Mouse (Mus musculus) small intestine, adult 2 months (tissue): ENCODE measurements at regions not wholly inside any gene's neighbourhood (a gene's known extent, or its start where the extent isn't known, plus 50 kb on each side); places are given as distances from the start of the nearest gene placed in this dataset.
A peak's percentile ranks its signal among the peaks of the same experiment; 100 is the strongest.

ENCODE experiments used
- H3K27ac ChIP-seq: fragments of 200-500 bp; 2 replicates; pipeline ENCODE4 v1.5.1; 2012; ENCODE audit warnings: low read depth, low read length, control low read depth, inconsistent platforms; ENCODE audit not compliant: insufficient read depth
- H3K27me3 ChIP-seq: fragments of 200-500 bp; 2 replicates; pipeline ENCODE4 v1.6.1; 2012; ENCODE audit warnings: mild to moderate bottlenecking, moderate library complexity, low read length, inconsistent platforms; ENCODE audit not compliant: control insufficient read depth, insufficient read depth
- H3K36me3 ChIP-seq: fragments of 200-500 bp; 2 replicates; pipeline ENCODE4 v1.6.1; 2012; ENCODE audit warnings: mild to moderate bottlenecking, low read length, control low read depth, inconsistent platforms; ENCODE audit not compliant: control insufficient read depth, insufficient read depth
- H3K4me1 ChIP-seq: fragments of 200-500 bp; 2 replicates; pipeline ENCODE4 v1.6.1; 2012; ENCODE audit warnings: low read length, inconsistent platforms, mixed read lengths; ENCODE audit not compliant: control insufficient read depth, insufficient read depth, insufficient read length
- H3K4me3 ChIP-seq: fragments of 200-500 bp; 2 replicates; pipeline ENCODE4 v1.5.1; 2012; ENCODE audit warnings: low read depth, mild to moderate bottlenecking, control low read depth, inconsistent platforms, low read length, moderate library complexity
- CTCF ChIP-seq: fragments of 200-500 bp; IDR thresholded peaks from 2 replicates; pipeline ENCODE4 v1.5.1; 2012; ENCODE audit warnings: low read depth, mild to moderate bottlenecking, control low read depth, inconsistent platforms, low read length, moderate library complexity, mixed read lengths; ENCODE audit not compliant: insufficient replicate concordance, insufficient read length; ENCODE audit errors: extremely low read depth
- POLR2A ChIP-seq: fragments of 200-500 bp; IDR thresholded peaks from 2 replicates; pipeline ENCODE4 v1.6.1; 2012; ENCODE audit warnings: low read depth, mild to moderate bottlenecking, control low read depth, inconsistent platforms, low read length, moderate library complexity
- WGBS: fragments of 180-500 bp; shearing (Covaris S2); methylation state at CpG from one replicate; pipeline ENCODE4 v1.1.7; 2018; 5-methylcytosine and 5-hydroxymethylcytosine counted together

- H3K36me3 ChIP-seq = no peaks in the 10 kb centered on the region
- no peak for TF ChIP-seq POLR2A
- peak; percentile 62; the same call in 1 of the 2 replicates for TF ChIP-seq CTCF
- H3K27me3 ChIP-seq = no peaks in the 10 kb centered on the region
- no peak overlapping the region for H3K27ac ChIP-seq
- no peak overlapping the region for H3K4me3 ChIP-seq
- H3K4me1 ChIP-seq = peaks cover 7% of the 10 kb centered on the region; the same call in 1 of the 2 replicates
- WGBS = 20% methylated on average over 7 of the region's 7 CpGs
Observed at GRCm38 (mm10) chr5:91198620-91199019, 59.2 kb downstream of the Areg start.

- no peak overlapping the region for H3K4me3 ChIP-seq
- TF ChIP-seq POLR2A = no peak
- WGBS = 20% methylated on average over 5 of the region's 5 CpGs
Observed at GRCm38 (mm10) chr5:91200448-91200847, 61.0 kb downstream of the Areg start.

GRCm38 (mm10) chr5:91204225-91205005 is 65.0 kb downstream of the Areg start:
- H3K27me3 ChIP-seq = no peaks in the 10 kb centered on the region
- H3K4me1 ChIP-seq = peaks cover 16% of the 10 kb centered on the region; the same call in 1 of the 2 replicates
- H3K4me3 ChIP-seq = no peak overlapping the region
- TF ChIP-seq POLR2A (no peak), CTCF (no peak)
- peak overlapping the region; percentile 33 for H3K27ac ChIP-seq
- 47% methylated on average over 13 of the region's 13 CpGs for WGBS
- H3K36me3 ChIP-seq = no peaks in the 10 kb centered on the region

More at GRCm38 (mm10) chr5:91200448-91200847, 61.0 kb downstream of the Areg start:
- no peak overlapping the region for H3K27ac ChIP-seq
- no peaks in the 10 kb centered on the region for H3K36me3 ChIP-seq
- H3K4me1 ChIP-seq = peaks cover 8% of the 10 kb centered on the region; the same call in 1 of the 2 replicates
- no peaks in the 10 kb centered on the region for H3K27me3 ChIP-seq

- Histone ChIP-seq H3K27me3 (no peaks in the 10 kb centered on the region), H3K27ac (no peak overlapping the region), H3K36me3 (no peaks in the 10 kb centered on the region), H3K4me3 (no peak overlapping the region), H3K4me1 (peaks cover 16% of the 10 kb centered on the region; the same call in 1 of the 2 replicates)
- WGBS = 89% methylated on average over 3 of the region's 3 CpGs
- TF ChIP-seq POLR2A (no peak), CTCF (no peak)
Observed at GRCm38 (mm10) chr5:91205350-91205880, 66.0 kb downstream of the Areg start.

- Histone ChIP-seq H3K4me1 (peaks cover 12% of the 10 kb centered on the region; the same call in 1 of the 2 replicates), H3K27me3 (no peaks in the 10 kb centered on the region), H3K4me3 (no peak overlapping the region), H3K27ac (peak overlapping the region; percentile 72), H3K36me3 (no peaks in the 10 kb centered on the region)
- TF ChIP-seq POLR2A (no peak), CTCF (no peak)
- 40% methylated on average over 9 of the region's 9 CpGs for WGBS
Observed at GRCm38 (mm10) chr5:91206569-91207490, 67.4 kb downstream of the Areg start.

- Histone ChIP-seq H3K36me3 (no peaks in the 10 kb centered on the region), H3K27ac (no peak overlapping the region), H3K4me3 (no peak overlapping the region), H3K4me1 (no peaks in the 10 kb centered on the region), H3K27me3 (no peaks in the 10 kb centered on the region)
- WGBS = 61% methylated on average over 4 of the region's 4 CpGs
- TF ChIP-seq CTCF (no peak), POLR2A (no peak)
Observed at GRCm38 (mm10) chr5:91220174-91220573, 80.8 kb downstream of the Areg start.

GRCm38 (mm10) chr5:91241656-91242055 is 102.3 kb downstream of the Areg start:
- WGBS = 27% methylated on average over 4 of the region's 4 CpGs
- H3K27me3 ChIP-seq = no peaks in the 10 kb centered on the region
- no peaks in the 10 kb centered on the region for H3K36me3 ChIP-seq
- H3K4me1 ChIP-seq = no peaks in the 10 kb centered on the region
- H3K27ac ChIP-seq = no peak overlapping the region
- H3K4me3 ChIP-seq = no peak overlapping the region
- TF ChIP-seq POLR2A = no peak
- TF ChIP-seq CTCF = no peak
